Mouse (Mus musculus) left cerebral cortex, adult 8-10 months (tissue): Measurements from ENCODE around the gene Fbrsl1. TPM values are rescaled to one million over a fixed set of nuclear protein-coding genes. Genes with fewer than 3 reads are reported as not detected.
"Not testable (repeated sequence)": the region's sequence is repeated elsewhere in the genome, so short reads cannot be mapped to it uniquely, and the experiment has no call there.

ENCODE experiments used
- DNase-seq, 2 experiments: peaks; one replicate each; pipeline ENCODE4 v3.0.0; 2022; ENCODE audit warnings: low spot score in 2 of 2
- total RNA-seq, 4 experiments: library from RNA; stranded (reverse); gene quantifications; 2 replicates each; pipeline ENCODE4 v1.2.4; 2022

Fbrsl1 gene
- total RNA-seq, 4 experiments from 2014 or later = 60.3 to 72.8 (median 66.9) TPM

DNA sequence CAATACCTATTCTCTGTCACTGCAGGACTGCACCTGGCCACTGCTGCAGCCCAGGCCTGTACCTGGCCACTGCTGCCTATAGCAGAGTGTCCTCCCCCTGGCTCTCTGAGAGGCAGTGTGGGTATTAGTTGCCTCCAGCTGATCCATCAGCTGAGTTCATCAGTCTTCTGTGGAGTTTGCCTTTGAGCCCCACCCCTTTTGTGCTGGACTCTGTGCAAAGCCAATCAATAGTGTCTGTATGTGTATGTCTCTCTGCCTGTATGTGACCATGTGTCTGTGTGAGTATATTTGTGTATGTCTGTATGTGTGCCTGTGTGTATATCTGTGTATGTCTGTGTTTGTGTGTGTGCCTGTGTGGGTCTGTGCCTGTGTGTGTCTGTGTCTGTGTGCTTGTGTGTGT, 7.0 kb upstream of the Fbrsl1 start:
- no peak for DNase-seq

GRCm38 (mm10) chr5:110449294-110449693, 991 bp upstream of the Fbrsl1 start:
- DNase-seq = no peak

- peak in 1 of 2 experiments; percentile 49 for DNase-seq
Measured at GRCm38 (mm10) chr5:110447720-110448435, 425 bp downstream of the Fbrsl1 start.

DNA sequence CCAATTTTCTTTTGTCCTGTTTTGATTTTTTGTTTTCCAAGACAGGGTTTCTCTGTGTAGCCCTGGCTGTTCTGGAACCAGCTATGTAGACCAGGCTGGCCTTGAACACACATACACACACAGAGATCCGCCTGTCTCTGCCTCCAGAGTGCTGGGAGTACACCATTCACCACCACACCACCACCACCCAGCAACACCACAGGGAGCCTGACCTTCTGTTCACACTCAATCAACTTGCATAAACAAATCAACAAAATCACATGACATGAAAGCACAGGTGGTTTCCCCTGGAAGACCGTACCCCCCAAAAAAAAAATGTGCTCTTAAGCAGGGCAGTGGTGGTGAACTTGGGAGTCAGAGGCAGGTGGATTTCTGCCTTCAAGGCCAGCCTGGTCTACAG, 3.8 kb downstream of the Fbrsl1 start:
- no peak for DNase-seq

GRCm38 (mm10) chr5:110442966-110443590, 5.2 kb downstream of the Fbrsl1 start:
- no peak for DNase-seq

- DNase-seq = no peak
Measured at GRCm38 (mm10) chr5:110439565-110440310, 8.6 kb downstream of the Fbrsl1 start.

GRCm38 (mm10) chr5:110438591-110438990, 9.7 kb downstream of the Fbrsl1 start:
- DNase-seq = no peak

DNA sequence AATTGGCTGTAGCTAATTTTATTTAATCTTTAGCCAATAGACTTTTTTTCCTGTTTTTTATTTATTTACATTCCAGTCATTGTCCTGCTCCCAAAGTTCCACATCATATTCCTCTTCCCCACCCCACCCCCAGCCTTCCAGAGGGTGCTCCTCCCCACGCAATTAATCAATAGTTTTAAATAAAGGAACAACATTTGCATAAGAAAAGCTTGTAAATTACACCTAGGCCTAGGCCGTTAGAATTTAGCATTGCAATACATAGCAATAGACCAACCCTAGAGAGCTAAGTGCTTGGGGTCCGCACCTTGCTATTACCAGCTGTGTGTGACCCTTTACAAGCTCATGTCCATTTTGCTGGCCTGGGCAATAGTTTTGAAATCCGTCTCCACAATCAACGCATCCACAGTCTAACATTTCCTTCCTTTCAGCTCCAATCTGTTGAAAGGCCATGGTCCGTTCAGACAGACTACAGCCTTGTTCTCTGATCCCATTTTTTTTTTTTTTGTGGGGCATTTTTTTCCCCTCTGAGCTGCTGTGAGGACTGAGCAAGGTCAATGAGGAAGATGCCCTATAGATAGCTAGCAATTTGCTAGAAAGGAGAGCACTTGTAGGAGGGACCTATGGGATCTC, 10.6 kb downstream of the Fbrsl1 start:
- no peak for DNase-seq

- not testable (repeated sequence) for DNase-seq
Measured at GRCm38 (mm10) chr5:110436166-110436565, 12.1 kb downstream of the Fbrsl1 start.

DNA sequence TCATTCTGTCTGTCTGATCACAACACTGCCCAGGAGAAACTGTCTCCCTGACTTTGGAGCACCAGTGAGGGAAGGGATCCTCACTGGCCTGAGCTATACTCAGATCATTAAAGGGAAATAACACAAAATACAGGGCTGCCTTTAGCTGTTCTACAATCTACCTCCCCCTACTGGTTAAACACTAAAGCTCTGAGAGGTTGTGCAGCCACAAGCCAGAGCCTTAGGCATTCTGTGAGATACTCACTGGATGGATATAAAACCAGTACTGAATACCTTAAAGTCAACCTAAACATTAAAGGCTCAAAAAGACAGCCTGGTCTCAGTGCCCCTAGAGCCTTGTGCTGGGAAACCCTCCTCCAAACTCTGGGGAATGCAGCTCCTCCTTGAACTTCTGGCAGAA, 13.5 kb downstream of the Fbrsl1 start:
- no peak for DNase-seq

- DNase-seq = peak in 1 of 2 experiments; percentile 41
Measured at GRCm38 (mm10) chr5:110429045-110429444, 19.3 kb downstream of the Fbrsl1 start.

- no peak for DNase-seq
Measured at GRCm38 (mm10) chr5:110428290-110428689, 20.0 kb downstream of the Fbrsl1 start.

GRCm38 (mm10) chr5:110425187-110425586, 23.1 kb downstream of the Fbrsl1 start:
- DNase-seq = no peak

DNA sequence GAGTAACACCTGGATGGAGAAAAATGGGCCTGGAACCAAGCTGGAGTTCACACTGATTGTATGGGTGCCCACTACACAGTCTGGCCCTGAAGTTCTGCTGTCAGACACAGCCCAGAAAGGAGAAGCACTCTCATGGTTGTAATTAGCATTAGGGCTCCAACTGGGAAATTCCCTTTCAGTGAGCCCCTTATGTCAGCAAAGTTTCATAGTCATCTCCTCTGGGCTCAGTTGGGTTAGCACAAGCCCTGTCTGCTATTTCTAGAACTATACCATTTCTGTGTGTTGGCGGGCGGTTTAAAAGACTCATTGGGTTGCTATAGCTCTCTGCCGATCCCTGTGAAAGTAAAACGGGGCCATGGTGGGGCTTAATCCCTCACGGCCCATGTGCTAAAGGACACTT, 24.1 kb downstream of the Fbrsl1 start:
- DNase-seq = no peak

GRCm38 (mm10) chr5:110421393-110421792, 26.9 kb downstream of the Fbrsl1 start:
- DNase-seq = no peak

GRCm38 (mm10) chr5:110420950-110421349, 27.4 kb downstream of the Fbrsl1 start:
- no peak for DNase-seq

GRCm38 (mm10) chr5:110420201-110420600, 28.1 kb downstream of the Fbrsl1 start:
- no peak for DNase-seq

GRCm38 (mm10) chr5:110418523-110418911, 29.8 kb downstream of the Fbrsl1 start:
- DNase-seq = no peak

DNA sequence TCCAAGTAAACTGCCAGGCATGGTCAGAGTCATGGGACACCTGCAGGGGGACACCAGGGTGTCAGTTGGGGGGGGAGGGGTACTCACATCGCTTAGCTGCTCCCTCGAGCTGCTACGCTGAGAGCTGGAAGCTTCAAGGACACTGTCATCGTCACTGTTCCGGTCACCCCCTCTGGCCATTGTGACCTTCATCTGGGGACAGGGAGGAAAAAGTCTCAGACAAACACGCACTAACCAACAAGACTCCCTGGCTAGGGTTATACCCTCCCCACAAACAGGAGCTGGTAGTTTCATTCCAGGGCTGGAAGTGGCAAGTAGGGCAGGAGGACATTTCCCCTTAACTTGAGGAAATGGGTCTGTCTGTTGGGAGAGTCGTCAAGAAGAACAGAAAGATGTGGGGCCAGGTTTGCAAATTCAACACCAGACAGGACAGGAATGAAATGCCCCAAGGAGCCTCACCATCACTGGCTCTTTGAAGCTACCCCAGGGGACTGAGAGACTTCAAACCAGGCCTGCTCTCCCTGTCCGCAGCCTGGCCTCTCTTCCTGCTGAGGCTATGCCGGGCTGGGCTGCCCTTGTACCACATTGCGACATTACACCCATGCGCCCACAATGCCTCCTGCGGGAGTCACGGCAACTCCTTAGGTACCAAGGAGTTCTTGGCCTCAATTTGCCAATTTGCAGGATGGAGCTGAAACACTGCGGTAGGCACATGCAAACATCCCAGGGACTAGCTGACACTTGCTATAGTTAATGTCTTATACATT, 30.4 kb downstream of the Fbrsl1 start:
- DNase-seq = no peak

- peak; percentile 23 to 83 for DNase-seq
Measured at GRCm38 (mm10) chr5:110416825-110417401, 31.4 kb downstream of the Fbrsl1 start.
